Mouse (Mus musculus) CH12.LX (cell line): ENCODE results near the gene Carmil1. TPM values are rescaled to one million over a fixed set of nuclear protein-coding genes. Genes with fewer than 3 reads are reported as not detected.

Experiments used
- DNase-seq: peaks from one replicate; pipeline ENCODE4 v3.0.0-alpha.2; 2013; ENCODE audit errors: extremely low read depth
- H3K27ac ChIP-seq: 2 replicates; pipeline ENCODE4 v1.5.1; 2012; ENCODE audit warnings: low read depth, mild to moderate bottlenecking, control low read depth, moderate library complexity; ENCODE audit not compliant: insufficient read depth
- H3K27me3 ChIP-seq: replicated peaks from 2 replicates; pipeline ENCODE3; 2012; ENCODE audit warnings: inconsistent platforms
- H3K36me3 ChIP-seq, 2 experiments: replicated peaks in 1 of 2; 2 replicates each; pipeline versions ENCODE3 to v1.6.1; 2012; ENCODE audit warnings: inconsistent platforms in 1 of 2, low read length in 1 of 2, mild to moderate bottlenecking in 1 of 2, mixed read lengths in 1 of 2, moderate library complexity in 1 of 2; ENCODE audit not compliant: control insufficient read depth in 1 of 2, insufficient read depth in 1 of 2
- H3K4me1 ChIP-seq, 2 experiments: 2 replicates each; pipeline ENCODE4 v1.6.1; 2012; ENCODE audit warnings: inconsistent platforms in 1 of 2, moderate library complexity in 1 of 2; ENCODE audit not compliant: insufficient read depth in 2 of 2, control insufficient read depth in 1 of 2
- H3K4me2 ChIP-seq: 2 replicates; pipeline ENCODE4 v1.6.1; 2012; ENCODE audit warnings: low read depth, mild to moderate bottlenecking, control low read depth; ENCODE audit not compliant: poor library complexity, insufficient read depth, severe bottlenecking
- H3K4me3 ChIP-seq, 3 experiments: fragments of 150-350 bp in 1 of 3; sonication (generic) in 1 of 3; replicated peaks in 1 of 3; 2 replicates each; pipeline versions ENCODE3 to v1.5.1; 2011 to 2012; ENCODE audit warnings: low read depth in 2 of 3, low read length in 2 of 3, mild to moderate bottlenecking in 2 of 3, moderate library complexity in 2 of 3, control low read depth in 1 of 3, improper control_type of control experiment in 1 of 3, inconsistent platforms in 1 of 3, mixed read lengths in 1 of 3; ENCODE audit not compliant: poor library complexity in 1 of 3
- H3K79me2 ChIP-seq: replicated peaks from 2 replicates; pipeline ENCODE4 v1.6.1; 2012; ENCODE audit warnings: mild to moderate bottlenecking, moderate library complexity; ENCODE audit not compliant: control insufficient read depth, poor library complexity, insufficient read depth, severe bottlenecking; ENCODE audit errors: extremely low read depth
- H3K9ac ChIP-seq: 2 replicates; pipeline ENCODE4 v1.6.1; 2012; ENCODE audit warnings: low read depth, mild to moderate bottlenecking, control low read depth, moderate library complexity; ENCODE audit not compliant: insufficient read depth
- H3K9me3 ChIP-seq: replicated peaks from 2 replicates; pipeline ENCODE3; 2012; ENCODE audit warnings: low read length, inconsistent platforms, mixed read lengths
- CHD1 ChIP-seq: IDR thresholded peaks from 2 replicates; pipeline ENCODE4 v1.6.1; 2012; ENCODE audit warnings: low read depth, low read length, improper control_type of control experiment, inconsistent platforms
- CHD2 ChIP-seq: IDR thresholded peaks from 2 replicates; pipeline ENCODE4 v1.6.1; 2011; ENCODE audit warnings: low read length, improper control_type of control experiment
- CTCF ChIP-seq, 2 experiments: IDR thresholded peaks in 1 of 2; conservative IDR thresholded peaks in 1 of 2; 2 replicates each; pipeline ENCODE4 v1.5.1; 2011 to 2012; ENCODE audit warnings: low read depth in 2 of 2, low read length in 2 of 2, improper control_type of control experiment in 1 of 2, inconsistent platforms in 1 of 2, mild to moderate bottlenecking in 1 of 2, moderate library complexity in 1 of 2
- ELF1 ChIP-seq: IDR thresholded peaks from 2 replicates; pipeline ENCODE4 v1.6.1; 2014; ENCODE audit warnings: low read depth, mild to moderate bottlenecking, inconsistent platforms, low read length, improper control_type of control experiment
- EP300 ChIP-seq: IDR thresholded peaks from 2 replicates; pipeline ENCODE4 v1.6.1; 2011; ENCODE audit warnings: low read length, improper control_type of control experiment
- ETS1 ChIP-seq: conservative IDR thresholded peaks from 2 replicates; pipeline ENCODE4 v1.6.1; 2012; ENCODE audit warnings: low read depth, mild to moderate bottlenecking, inconsistent platforms, low read length, improper control_type of control experiment, moderate library complexity
- GABPA ChIP-seq: IDR thresholded peaks from 2 replicates; pipeline ENCODE4 v1.6.1; 2012; ENCODE audit warnings: low read depth, low read length, improper control_type of control experiment, inconsistent platforms; ENCODE audit not compliant: insufficient replicate concordance
- HCFC1 ChIP-seq: IDR thresholded peaks from 2 replicates; pipeline ENCODE4 v1.6.1; 2012; ENCODE audit warnings: low read depth, mild to moderate bottlenecking, inconsistent platforms, low read length, improper control_type of control experiment
- IRF4 ChIP-seq: IDR thresholded peaks from 2 replicates; pipeline ENCODE4 v1.6.1; 2014; ENCODE audit warnings: low read depth, mild to moderate bottlenecking, inconsistent platforms, low read length, improper control_type of control experiment
- JUN ChIP-seq: IDR thresholded peaks from 2 replicates; pipeline ENCODE4 v1.6.1; 2011; ENCODE audit warnings: low read depth, mild to moderate bottlenecking, low read length, improper control_type of control experiment, moderate library complexity; ENCODE audit not compliant: insufficient read depth
- KAT2A ChIP-seq: IDR thresholded peaks from 2 replicates; pipeline ENCODE4 v1.6.1; 2012; ENCODE audit warnings: low read length, improper control_type of control experiment, inconsistent platforms; ENCODE audit not compliant: insufficient replicate concordance
- MAFK ChIP-seq: IDR thresholded peaks from 2 replicates; pipeline ENCODE4 v1.6.1; 2011; ENCODE audit warnings: low read length, improper control_type of control experiment; ENCODE audit not compliant: insufficient replicate concordance
- MAX ChIP-seq: IDR thresholded peaks from 2 replicates; pipeline ENCODE4 v1.6.1; 2011; ENCODE audit warnings: low read length, improper control_type of control experiment
- MAZ ChIP-seq: IDR thresholded peaks from 2 replicates; pipeline ENCODE4 v1.6.1; 2012; ENCODE audit warnings: low read depth, mild to moderate bottlenecking, inconsistent platforms, low read length, improper control_type of control experiment, moderate library complexity
- MEF2A ChIP-seq: IDR thresholded peaks from 2 replicates; pipeline ENCODE4 v1.6.1; 2014; ENCODE audit warnings: low read depth, mild to moderate bottlenecking, inconsistent platforms, low read length, improper control_type of control experiment, borderline replicate concordance
- MXI1 ChIP-seq: IDR thresholded peaks from 2 replicates; pipeline ENCODE4 v1.6.1; 2011; ENCODE audit warnings: mild to moderate bottlenecking, low read depth, low read length, improper control_type of control experiment
- NRF1 ChIP-seq: IDR thresholded peaks from 2 replicates; pipeline ENCODE4 v1.6.1; 2014; ENCODE audit warnings: low read depth, mild to moderate bottlenecking, inconsistent platforms, low read length, improper control_type of control experiment, moderate library complexity
- PAX5 ChIP-seq: IDR thresholded peaks from 2 replicates; pipeline ENCODE4 v1.6.1; 2012; ENCODE audit warnings: low read length, inconsistent platforms, mixed read lengths
- RAD21 ChIP-seq: IDR thresholded peaks from 2 replicates; pipeline ENCODE4 v1.6.1; 2011; ENCODE audit warnings: low read depth, mild to moderate bottlenecking, low read length, improper control_type of control experiment, moderate library complexity
- RCOR1 ChIP-seq: conservative IDR thresholded peaks from 2 replicates; pipeline ENCODE4 v1.6.1; 2012; ENCODE audit warnings: low read depth, mild to moderate bottlenecking, inconsistent platforms, low read length, improper control_type of control experiment
- SIN3A ChIP-seq: IDR thresholded peaks from 2 replicates; pipeline ENCODE4 v1.6.1; 2012; ENCODE audit warnings: low read length, improper control_type of control experiment, inconsistent platforms
- SMC3 ChIP-seq: IDR thresholded peaks from 2 replicates; pipeline ENCODE4 v1.6.1; 2011; ENCODE audit warnings: low read depth, low read length, improper control_type of control experiment
- TBP ChIP-seq: conservative IDR thresholded peaks from 2 replicates; pipeline ENCODE4 v1.6.1; 2011; ENCODE audit warnings: low read depth, low read length, improper control_type of control experiment
- USF1 ChIP-seq: IDR thresholded peaks from 2 replicates; pipeline ENCODE4 v1.6.1; 2014; ENCODE audit warnings: low read depth, mild to moderate bottlenecking, inconsistent platforms, low read length, improper control_type of control experiment
- USF2 ChIP-seq: conservative IDR thresholded peaks from 2 replicates; pipeline ENCODE4 v1.6.1; 2011; ENCODE audit warnings: low read depth, low read length, improper control_type of control experiment
- ZC3H11A ChIP-seq: IDR thresholded peaks from 2 replicates; pipeline ENCODE4 v1.6.1; 2012; ENCODE audit warnings: low read depth, mild to moderate bottlenecking, inconsistent platforms, low read length, improper control_type of control experiment
- ZKSCAN1 ChIP-seq: IDR thresholded peaks from 2 replicates; pipeline ENCODE4 v1.6.1; 2012; ENCODE audit warnings: low read depth, inconsistent platforms, low read length, improper control_type of control experiment, borderline replicate concordance
- ZNF384 ChIP-seq: IDR thresholded peaks from 2 replicates; pipeline ENCODE4 v1.6.1; 2012; ENCODE audit warnings: low read depth, low read length, improper control_type of control experiment, inconsistent platforms
- dilution Hi-C: fragments of 300-500 bp; cut with MboI; formaldehyde crosslinking; loops from 2 replicates; pipeline ENCODE4 v1.14.3; 2020; ENCODE audit warnings: low sequenced_read_pairs; ENCODE audit not compliant: extremely low pct_unique_long_range_greater_than_20kb, extremely low pct_ligation_motif_present
- in situ Hi-C: fragments of 300-500 bp; cut with MboI; formaldehyde crosslinking; loops from 3 replicates; pipeline ENCODE4 v1.14.3; 2019; ENCODE audit warnings: low sequenced_read_pairs, low pct_ligation_motif_present, low pct_unique_long_range_greater_than_20kb, mixed read lengths
- polyA plus RNA-seq: library from polyadenylated mRNA; unstranded; fragments of >175 nt; gene quantifications from 2 replicates; pipeline ENCODE4 v1.2.1, GENCODE M21; 2012; ENCODE audit warnings: low read depth; ENCODE audit not compliant: insufficient read length
- total RNA-seq, 2 experiments: library from RNA; depleted of rRNA; stranded (reverse); fragments of 300-350 nt in 1 of 2; fragments of >200 nt in 1 of 2; gene quantifications; 2 replicates each; pipeline ENCODE4 v1.2.3; 2012 to 2014

The Carmil1 gene
- total and polyA plus RNA-seq, 3 experiments, result 1.1 to 9.4 (median 7.2) TPM

GRCm38 (mm10) chr13:24001081-24001480 lies 279.5 kb downstream of the Carmil1 start:
- TF ChIP-seq TBP (no peak), MXI1 (no peak), ETS1 (no peak), NRF1 (no peak), HCFC1 (no peak), SMC3 (no peak), RAD21 (no peak), ZC3H11A (no peak), PAX5 (no peak), RCOR1 (no peak), MAZ (no peak), ZKSCAN1 (no peak), CTCF (conservative IDR thresholded peaks at IDR 0.05 in 1 of 2, IDR thresholded peaks at IDR 0.05 in 1 of 2; ENCODE audit: low read depth in 2 of 2, low read length in 2 of 2) (no peak), MAFK (no peak), SIN3A (no peak), CHD1 (no peak)
- in situ Hi-C loops (no loop called here), dilution Hi-C loops (no loop called here)
- DNase-seq, result no peak
- Histone ChIP-seq H3K27ac (no peak overlapping the region), H3K4me1 (no peaks in the 10 kb centered on the region), H3K27me3 (no peaks in the 10 kb centered on the region), H3K9me3 (no peaks in the 10 kb centered on the region), H3K79me2 (no peaks in the 10 kb centered on the region), H3K4me3 (no peak overlapping the region), H3K4me2 (no peak overlapping the region), H3K9ac (no peak overlapping the region), H3K36me3 (no peaks in the 10 kb centered on the region)

GRCm38 (mm10) chr13:23998826-23999225 lies 281.8 kb downstream of the Carmil1 start:
- no peak for TF ChIP-seq GABPA
- no peak for TF ChIP-seq RAD21
- no peak for TF ChIP-seq EP300
- no peak for TF ChIP-seq MAX
- no peak for TF ChIP-seq CTCF (conservative IDR thresholded peaks at IDR 0.05 in 1 of 2, IDR thresholded peaks at IDR 0.05 in 1 of 2; ENCODE audit: low read depth in 2 of 2, low read length in 2 of 2)
- TF ChIP-seq USF2, result no peak
- no peak for TF ChIP-seq JUN
- TF ChIP-seq ETS1, result no peak
- TF ChIP-seq SMC3, result no peak
- TF ChIP-seq ZKSCAN1, result no peak
- no peak for TF ChIP-seq IRF4
- TF ChIP-seq KAT2A, result no peak
- TF ChIP-seq USF1, result no peak
- no peak for TF ChIP-seq CHD2
- TF ChIP-seq NRF1, result no peak
- TF ChIP-seq ZNF384, result no peak
- no peak for TF ChIP-seq ELF1
- no peak for TF ChIP-seq MEF2A
- TF ChIP-seq TBP, result no peak
- no peak for TF ChIP-seq SIN3A
- dilution Hi-C loops (no loop called here), in situ Hi-C loops (no loop called here)
- no peaks in the 10 kb centered on the region for H3K36me3 ChIP-seq
- H3K79me2 ChIP-seq, result no peaks in the 10 kb centered on the region
- H3K27ac ChIP-seq, result no peak overlapping the region
- DNase-seq, result no peak
- no peak overlapping the region for H3K4me2 ChIP-seq
- no peaks in the 10 kb centered on the region for H3K27me3 ChIP-seq
- no peaks in the 10 kb centered on the region for H3K4me1 ChIP-seq
- H3K4me3 ChIP-seq, result no peak overlapping the region
- H3K9ac ChIP-seq, result no peak overlapping the region
- no peaks in the 10 kb centered on the region for H3K9me3 ChIP-seq
